Mouse (Mus musculus): ENCODE data around the gene Fbxo8.

DNA sequence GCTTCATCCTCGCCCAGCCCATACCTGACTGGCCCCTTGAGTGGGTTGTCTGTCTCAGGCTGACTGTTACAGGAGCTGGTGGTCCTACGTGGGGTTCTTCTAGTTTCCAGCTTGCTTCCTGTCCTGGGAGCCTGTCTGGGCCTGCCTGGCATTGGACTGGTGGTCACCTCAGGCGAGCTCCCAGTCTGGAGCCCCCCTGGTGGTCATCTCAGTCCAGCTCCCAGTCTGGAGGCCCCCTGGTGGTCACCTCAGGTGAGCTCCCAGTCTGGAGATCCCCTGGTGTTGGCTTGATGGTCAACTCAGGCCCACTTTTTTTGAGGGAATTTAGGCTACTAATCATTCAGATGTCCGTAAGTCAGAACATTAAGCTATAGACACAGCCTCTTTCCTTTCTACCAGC is 29.8 kb upstream of the Fbxo8 start:
- TF ChIP-seq CTCF (IDR thresholded peaks at IDR 0.05; ENCODE audit: extremely low read depth, insufficient read depth, low read length) (no peak), POLR2A (IDR thresholded peaks at IDR 0.05; ENCODE audit: extremely low read depth, insufficient read depth, low read length) (no peak)

Data from cortical plate, adult 2 months (tissue).